Mouse (Mus musculus): ENCODE measurements around the gene Capn11.

Capn11 gene

DNA sequence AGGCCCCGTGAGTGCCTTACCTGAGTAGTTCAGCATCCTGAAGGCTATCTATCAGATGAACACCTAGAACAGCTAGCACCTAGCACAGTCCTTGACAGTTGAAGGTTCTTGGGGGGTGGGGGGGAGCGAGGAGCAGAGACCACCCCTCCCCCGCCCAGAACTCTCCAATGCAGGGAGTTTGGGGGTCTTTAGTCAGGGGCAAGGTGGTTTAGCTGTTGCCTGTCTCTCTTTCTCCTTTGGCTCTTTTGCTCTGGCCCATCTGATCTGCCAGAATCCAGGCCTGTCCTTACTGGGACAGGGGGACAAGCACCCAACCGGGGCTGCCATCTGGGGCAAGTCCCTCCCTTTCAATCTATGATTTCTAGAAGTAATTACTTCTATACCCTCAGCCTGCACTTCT, at the start of gene Capn11:
Gene Capn11, minus strand, starts transcription at position 101 of the 400 bp plus-strand sequence.
- DNase-seq (ENCODE audit: low spot score) = no peak

DNA sequence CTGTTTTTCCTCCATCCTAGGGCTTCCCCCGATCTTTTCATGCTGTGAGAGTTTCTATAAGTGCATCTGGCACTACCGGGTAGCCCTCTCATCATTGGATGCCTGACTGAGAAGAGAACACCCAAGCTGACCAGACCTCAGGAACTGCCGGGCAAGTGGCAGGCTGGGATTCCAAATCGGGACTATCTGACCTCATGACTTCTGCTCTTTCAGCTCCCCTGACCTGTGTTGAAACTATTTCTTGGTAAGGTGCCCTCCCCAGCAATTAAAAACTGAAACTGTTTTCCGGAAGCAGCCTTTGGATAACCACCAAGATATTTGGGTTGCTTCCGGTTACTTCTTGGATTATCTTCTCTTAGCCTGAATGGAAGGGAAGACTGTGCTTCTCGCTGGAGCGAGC, 49.1 kb upstream of the Capn11 start:
- no peak for DNase-seq (ENCODE audit: low spot score)

DNA sequence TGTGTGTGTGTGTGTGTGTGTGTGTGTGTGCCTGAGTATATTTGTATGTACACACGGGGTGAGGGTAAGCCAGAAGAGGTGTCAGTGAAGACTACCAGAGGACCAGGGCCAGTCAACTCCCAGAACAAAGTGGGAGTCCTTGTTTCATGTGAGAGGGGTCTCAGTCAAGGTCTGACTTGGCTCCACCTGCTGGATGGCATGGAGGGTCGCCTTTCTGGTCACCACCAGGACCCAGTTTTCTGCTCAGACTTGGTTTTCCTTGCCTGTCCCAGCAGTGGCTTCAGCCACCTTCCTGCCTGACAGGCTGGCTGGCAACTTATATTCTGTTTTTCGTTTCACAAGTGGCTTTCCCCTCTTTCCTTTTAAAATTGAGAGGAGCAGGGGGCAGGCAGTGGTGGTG, 48.3 kb upstream of the Capn11 start:
- no peak for DNase-seq (ENCODE audit: low spot score)

DNA sequence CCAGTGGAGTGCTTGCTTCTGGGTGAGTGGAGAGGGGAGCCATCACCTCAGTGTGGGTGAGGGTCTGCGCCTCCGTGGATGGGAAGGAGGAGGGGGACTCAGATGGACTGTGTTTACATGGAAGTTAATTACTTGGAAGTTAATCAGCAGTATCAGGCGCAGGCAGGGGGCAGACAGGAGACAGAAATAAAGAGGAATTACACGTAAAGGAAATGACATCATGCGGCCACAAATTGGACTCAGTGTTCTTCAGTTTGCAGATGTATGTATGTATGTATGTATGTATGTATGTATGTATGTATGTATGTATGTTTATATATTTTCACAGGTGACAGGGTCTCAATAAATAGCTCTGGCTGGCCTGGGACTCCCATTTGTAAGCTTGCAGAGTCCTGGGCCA, 47.7 kb upstream of the Capn11 start:
- DNase-seq (ENCODE audit: low spot score) = no peak

DNA sequence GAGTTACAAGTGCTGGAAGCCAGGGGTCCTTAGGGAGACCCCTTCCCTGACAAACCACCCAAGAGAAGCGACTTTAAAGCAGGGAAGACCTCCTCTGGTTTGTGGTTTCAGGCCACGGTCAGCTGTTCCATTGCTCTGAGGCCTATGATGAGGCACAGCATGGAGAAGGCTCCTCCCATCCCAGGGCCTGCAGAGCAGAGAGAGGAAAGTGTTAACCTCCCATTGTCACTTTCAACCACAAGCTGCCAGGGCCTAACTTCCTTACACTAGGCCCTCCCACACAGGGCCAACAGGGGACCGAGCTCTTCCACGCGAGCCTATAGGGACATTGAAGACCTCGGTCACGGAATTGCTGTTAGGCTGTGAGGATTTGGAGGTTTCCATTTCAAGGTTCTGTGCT, 44.1 kb upstream of the Capn11 start:
- DNase-seq (ENCODE audit: low spot score) = no peak

DNA sequence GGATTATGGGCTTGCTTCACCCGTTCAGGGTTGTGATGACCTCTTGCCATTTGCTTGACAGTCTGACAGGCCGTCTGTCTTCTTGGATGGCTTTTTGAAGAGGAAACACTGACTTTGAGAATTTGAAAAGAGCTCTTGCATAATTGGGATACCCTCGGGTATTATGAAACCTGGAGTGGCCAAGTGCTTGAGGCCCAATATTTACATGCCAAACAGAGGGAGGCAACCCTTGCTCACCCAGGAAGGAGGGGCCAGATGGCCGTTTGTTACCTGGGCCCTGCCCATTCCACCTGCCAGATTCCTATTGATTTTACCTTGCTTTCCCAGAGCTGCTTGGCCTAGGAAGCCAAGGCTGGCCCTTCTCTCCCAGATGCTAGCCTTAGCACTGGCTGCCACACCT, 43.1 kb upstream of the Capn11 start:
- DNase-seq (ENCODE audit: low spot score) = no peak

DNA sequence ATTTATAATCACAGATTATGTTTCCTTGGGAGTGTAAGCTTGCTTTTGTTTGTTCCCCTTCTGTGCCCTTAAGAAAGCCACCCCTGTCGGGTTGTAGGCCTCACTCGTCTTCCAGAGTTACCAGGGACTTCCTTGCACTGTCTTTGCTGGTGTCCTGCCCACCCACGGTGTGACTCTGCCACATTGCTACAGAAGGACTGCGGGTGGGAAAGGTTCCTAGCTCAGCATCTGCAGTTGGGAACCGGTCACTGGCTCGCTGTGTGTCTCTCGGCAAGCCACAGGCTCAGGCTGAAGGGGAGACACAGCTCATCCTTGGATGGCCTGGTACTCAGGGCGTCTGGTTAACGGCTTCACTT, 42.1 kb upstream of the Capn11 start:
- no peak for DNase-seq (ENCODE audit: low spot score)

DNA sequence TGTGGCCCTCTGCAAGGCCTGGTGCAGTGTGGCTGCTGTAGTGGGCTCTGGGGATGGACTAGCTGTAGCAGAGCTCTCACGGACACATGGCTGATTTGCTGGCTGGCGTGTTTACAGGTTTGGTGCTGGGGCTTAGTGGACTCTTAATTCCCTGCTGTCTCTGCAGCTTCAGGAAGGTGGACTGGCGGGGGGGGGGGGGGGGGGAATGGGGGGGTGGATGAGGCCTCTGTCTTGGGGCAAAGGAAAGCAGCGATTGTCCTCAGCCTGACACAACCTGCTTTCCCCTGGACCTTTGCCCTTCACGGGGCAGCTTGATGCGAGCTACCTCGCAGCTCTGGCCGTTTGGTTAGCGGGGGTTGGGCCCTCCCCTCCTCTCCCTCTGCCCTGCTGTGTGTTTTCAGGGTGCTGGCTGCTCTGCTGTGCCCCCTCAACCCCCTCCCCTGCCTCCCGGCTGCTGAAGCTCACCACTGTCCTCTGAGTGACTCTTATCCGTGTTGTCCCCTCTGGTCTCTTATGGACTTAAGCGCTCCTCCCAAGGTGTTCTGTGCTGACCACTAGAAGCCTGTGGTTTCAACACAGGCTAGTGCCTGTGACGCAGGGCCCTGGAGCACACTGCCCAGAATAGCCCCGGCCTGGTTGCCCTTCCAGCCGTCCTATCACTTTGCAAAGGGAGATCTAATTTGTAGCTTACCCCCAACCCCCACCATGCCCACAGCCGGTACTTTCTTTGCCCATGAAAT, 41.5 kb upstream of the Capn11 start:
- no peak for DNase-seq (ENCODE audit: low spot score)

DNA sequence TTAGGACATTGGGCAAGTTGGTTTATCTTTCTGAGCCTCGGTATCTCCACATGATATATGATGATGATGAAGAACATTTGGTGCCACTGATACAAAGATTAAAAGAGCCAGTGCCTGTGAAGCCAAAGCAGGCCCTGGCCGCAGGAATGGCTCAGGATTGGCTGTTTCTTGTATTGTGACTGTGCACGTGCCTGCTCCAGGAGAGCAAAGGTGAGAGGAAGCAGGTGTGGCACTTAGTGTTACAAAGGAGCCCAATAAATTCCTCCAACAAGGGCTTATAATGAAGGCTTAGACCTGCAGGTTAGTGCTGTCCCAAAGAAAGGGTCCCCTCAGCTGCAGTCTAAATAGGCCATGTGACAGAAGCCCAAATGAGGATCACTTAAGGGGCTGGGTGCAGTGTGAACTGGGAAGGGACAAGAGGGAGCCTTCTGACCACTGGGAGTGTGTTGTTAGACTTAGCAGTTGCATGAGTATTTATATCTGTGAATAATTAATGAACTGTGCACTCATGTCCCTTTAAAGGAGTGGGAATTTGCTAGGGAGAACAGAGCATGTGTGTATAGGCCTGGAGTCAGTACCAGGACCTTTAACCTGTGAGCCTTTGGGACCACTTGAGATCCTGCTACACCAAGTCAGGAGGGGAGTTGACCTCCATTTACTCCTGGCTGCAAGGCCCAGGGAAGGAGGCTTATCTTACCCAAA, 40.1 kb upstream of the Capn11 start:
- no peak for DNase-seq (ENCODE audit: low spot score)

DNA sequence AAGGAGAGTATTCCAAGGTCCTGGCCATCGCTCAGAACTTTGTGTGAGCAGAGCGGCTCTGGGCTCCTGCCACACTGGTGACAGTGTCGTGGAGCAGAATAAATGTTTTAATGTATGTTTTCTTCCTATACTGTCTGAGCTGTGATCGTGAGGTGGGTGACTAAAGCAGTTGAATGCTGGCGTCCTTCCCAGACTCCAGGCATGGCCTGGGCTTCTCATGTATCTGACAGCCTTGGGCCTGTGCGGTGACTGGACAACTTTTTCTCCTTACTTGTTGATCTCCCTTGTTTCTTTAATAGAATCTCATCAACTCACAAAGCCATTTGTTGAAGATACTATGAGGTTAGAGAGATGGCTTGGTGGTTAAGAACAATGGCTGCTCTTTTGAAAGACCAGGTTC, 39.2 kb upstream of the Capn11 start:
- DNase-seq (ENCODE audit: low spot score) = no peak

DNA sequence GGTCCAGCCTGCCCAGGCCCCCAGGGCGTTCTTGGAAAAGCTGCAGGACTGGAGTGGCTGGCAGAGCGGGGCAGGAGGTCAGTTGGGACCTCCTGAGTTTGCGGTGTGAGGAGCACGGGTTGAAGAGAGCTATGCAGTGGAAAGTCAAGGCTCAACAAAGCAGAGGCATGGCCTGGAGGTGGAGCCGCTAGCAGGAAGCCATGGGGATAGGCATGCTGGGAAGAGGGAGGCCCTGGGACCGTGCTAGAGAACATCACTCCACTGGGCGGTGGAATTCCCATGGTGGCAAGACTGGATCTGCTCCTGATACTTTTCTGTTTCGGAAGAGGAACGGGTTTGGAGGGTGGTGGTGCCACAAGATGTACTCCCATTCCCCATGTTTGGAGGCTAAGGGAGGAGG, 37.9 kb upstream of the Capn11 start:
- no peak for DNase-seq (ENCODE audit: low spot score)

DNA sequence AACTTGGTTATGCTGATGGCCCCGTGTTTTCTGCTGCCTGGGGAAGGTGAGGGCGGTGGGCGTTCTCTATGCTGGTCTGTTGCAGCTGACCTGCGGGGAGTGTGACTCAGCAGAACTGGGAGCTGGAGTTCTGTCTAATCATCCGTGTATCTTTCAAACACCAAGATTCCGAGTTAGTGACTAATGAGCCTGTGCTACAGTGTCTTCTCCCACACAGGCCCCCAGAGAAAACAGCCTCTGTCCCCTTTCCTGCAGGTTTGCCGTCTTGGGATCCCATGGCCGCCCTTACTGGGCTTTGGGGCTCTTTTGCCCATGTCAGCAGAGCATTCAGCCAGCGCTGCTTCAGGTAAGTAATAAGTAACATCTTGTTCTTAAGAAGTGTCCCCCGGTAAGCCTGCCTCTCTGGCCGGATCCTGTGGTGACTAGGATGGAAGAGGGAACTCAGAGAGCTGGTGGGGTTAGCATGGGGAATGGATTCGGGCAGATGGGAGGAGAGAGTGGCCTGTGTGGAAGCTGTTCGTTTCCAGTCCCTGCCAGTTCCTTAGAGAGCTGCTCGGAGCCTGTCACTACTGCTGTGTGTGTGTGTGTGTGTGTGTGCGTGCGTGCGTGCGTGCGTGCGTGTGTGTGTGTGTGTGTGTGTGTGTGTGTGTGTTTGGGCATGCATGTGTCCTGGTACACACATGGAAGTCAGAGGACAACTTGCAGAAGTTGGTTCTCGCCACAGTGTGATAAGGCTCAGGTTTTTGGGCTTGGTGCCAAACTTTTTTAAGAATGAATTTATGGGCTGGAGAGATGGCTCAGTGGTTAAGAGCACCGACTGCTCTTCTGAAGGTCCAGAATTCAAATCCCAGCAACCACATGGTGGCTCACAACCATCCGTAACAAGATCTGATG, 36.3 kb upstream of the Capn11 start:
- DNase-seq (ENCODE audit: low spot score) = no peak

DNA sequence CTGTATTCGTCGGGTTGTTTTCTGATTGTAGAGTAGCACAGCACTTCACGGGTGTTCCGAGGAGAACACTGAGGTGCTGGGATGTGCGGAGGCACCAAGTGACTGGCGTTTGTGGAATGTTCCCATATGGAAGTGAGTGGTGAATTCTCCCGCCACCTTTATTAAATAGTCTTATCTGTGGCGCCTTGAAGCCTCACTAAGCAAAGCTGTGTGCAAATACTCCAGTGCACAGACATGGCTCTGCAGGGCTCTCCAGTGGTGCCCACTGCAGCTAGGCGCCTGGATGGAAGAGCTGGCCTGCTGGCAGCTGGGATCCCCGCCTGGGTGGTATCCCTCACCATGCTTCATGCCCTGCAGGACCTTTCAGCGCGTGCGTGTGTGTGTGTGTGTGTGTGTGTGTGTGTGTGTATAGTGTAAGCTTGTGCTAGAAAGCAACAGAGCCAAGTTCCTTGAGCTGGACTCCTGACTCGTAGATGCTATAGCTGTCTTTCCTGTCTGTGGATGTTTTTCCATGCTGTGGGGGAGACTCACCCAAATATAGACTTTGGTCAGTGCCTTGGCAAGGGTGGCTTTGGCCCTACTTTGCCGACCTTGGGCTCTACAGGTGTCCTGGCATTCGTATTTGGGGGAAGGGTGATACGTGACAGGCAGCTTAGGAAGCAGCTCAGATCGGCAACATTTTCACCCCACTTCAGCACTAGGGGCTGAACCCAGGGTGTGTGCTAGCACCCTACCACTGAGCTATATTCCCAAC, 34.9 kb upstream of the Capn11 start:
- no peak for DNase-seq (ENCODE audit: low spot score)

DNA sequence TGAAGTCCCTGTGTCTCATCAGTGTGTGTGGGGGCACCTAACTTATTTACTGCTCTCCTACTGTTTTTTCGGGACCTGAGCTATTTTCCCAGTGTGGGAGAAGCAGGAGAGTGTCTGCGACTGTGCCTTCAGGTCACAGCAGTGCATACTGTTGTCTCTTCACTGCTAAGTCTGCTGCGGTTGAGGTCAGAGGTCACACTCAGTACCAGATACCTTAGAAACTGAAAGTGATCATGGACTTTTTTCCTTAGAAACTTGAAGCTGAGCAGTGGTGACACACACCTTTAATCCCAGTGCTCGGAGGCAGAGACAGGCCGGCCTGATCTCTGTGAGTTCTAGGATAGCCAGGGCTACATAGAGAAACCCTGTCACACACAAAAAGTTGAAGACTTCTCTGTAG, 33.0 kb upstream of the Capn11 start:
- DNase-seq (ENCODE audit: low spot score) = no peak

DNA sequence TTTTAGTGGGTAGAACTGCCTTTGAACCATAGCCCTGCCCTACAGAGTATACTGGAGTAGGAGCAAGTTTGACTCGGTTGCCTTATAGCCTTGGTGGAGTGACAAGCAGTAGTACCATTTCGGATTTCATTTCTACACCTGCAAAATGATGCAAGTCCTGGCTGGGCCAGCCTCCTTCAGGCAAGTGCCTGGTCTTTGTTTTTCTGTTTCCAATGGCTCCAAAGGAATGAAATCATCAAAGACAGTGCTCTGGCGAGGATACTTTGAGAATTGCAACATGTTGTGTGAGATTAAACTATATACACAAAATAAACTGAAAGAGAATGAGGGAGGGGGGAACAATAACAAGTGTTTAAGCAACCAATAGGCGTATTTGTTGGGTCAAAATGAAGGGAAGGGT, 30.9 kb upstream of the Capn11 start:
- no peak for DNase-seq (ENCODE audit: low spot score)

DNA sequence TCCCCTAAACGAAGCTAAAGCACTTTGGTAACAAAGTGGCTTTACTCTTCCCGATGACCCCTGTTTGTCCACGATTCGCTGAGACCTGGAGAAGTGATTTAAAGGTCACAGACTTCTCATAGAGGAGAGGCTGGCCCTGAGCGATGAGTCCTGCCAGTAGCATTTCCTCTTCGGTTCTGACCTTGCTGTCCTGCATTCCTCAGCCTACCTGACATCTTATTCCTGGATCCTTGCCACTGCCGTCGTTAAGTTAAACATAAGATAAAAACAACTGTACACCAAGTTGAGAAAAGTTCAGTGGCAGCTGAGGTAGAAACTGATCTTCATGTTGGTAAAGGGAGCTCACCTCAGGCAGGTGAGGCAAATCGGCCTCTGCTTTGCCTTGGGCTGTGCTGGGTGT, 30.0 kb upstream of the Capn11 start:
- no peak for DNase-seq (ENCODE audit: low spot score)

DNA sequence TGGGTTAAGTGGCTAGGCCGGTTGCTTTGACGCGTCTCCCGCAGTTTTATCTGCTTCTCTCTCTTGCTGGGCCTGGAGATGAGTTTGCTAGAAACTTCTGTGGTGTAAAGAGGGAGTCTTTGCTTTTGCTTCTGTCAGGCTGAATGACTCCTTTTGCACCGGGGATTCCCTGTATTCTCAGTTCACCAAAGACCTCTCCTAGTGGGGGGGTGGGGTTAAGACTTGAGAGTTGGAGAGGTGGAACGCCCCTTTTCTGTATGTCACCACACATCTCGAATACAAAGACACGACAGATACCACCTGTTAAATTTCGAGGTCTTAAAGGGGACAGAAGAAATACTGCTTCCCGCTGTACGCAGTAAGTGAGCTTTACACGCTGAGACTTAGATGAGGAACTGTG, 27.6 kb upstream of the Capn11 start, which contains the start of gene Tmem63b:
Gene Tmem63b, minus strand, starts transcription at position 190 of the 400 bp plus-strand sequence.
- no peak for DNase-seq (ENCODE audit: low spot score)

DNA sequence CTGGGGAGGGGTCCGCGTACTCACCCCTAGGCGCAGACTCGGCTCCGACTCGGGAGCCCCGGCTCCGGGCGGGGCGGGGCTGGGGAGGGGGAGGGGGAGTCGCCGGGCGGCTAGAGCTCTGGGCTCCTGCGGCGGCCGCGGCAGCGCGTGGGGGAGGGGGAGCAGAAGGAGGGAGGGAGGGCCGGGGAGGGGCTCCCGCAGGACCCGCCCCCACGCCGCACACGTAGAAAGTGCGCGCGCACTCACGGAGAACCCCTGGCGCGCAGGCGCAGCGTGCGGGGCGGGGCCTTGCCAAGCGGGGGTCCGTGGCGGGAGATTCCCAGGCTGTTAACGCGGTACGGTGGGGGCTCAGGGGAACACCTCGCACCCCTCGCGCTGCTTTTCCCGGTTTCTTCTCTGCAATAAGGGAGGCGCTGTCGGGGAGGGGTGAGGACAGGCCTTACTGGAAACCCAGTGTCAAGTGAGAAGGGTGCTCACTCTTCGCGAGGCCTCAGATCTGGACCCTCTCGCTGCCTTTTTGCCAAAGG, 27.0 kb upstream of the Capn11 start, which contains the start of gene Mrpl14:
Gene Mrpl14, plus strand, starts transcription at position 230 of the 527 bp plus-strand sequence.
- DNase-seq (ENCODE audit: low spot score) = peak; percentile 87

DNA sequence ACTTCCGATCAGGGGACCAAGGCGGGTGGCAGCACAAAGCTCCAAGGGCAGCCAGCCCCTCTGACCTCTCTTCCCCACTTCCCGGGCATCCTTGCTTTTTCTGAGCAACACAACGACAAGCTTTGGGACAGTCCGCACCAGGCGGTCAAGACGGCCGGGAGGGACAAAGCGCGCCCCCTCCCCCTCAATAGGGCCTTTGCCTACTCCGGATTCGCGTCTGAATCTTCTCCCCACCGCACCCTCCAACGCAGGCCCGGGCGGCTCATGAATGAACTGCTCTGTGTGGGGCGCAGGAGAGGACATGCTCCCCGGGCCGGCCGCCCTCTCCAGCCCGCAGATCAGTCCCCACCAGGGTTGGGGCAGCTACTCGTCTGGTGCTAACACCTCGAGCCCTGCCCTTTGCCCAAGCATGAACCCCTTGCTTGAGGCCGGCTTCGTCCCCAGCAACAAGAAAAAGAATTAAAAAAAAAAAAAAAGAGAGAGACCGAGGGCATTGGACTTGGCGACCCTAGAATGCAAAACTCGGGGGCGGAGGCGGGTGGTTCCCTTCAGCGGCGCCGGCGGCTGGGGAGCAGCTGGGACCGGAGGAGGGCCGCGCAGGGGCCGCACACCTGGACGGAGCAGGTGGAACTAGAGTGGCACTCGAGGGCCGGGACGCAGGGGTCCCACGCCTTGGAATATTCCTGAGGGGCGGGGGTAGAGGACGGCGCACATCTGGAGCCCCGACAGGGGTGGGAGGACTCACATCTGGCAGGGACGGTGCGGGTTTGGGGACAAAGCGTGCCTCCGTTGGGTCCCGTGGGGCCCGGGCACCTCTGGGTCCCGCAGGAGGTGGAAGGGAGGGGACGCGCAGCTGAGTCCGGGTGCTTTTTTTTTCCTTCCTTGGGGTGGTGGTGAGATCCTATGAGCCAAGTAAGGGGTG, 26.3 kb upstream of the Capn11 start:
- DNase-seq (ENCODE audit: low spot score) = no peak

DNA sequence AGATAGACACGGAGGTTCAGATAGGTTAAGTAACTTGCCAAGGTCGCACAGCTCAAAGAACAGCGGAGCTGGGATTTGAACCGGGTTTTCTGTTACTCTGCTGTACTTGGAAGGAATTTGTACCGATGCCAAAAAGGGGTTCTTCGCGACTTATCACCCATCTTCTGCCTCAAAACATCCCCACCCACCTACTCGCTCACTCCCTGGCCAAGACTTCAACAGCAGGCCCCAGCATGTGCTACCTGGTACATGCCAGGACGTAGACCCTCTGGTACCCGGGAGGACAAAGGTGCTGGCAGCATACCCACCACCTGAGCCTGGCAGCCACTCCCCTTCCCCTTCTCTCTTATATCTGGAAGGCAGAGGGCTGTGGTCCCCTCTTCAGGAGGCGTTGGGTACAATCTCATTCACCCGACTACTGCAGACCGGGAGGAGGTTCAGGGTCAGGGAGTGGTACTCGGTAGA, 25.6 kb upstream of the Capn11 start:
- no peak for DNase-seq (ENCODE audit: low spot score)

DNA sequence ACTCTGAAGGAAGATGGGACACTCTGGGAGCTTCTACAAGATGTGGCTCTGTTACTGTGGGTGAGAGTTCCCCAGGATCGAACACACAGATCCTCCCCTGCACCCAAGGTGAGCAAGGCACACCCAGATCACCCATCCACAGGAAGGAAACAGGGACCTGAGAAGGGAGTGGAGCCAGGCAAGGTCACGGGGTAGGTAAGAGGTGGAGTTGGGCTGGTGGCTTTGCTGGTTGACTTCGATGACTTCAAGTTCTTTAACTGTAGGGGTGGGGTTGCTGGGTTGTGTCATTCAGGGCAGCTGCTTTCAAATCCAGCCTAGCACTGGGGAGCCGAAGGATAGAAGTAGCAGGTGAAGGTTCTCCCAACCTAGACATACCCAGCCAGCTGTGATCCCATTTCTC, 23.7 kb upstream of the Capn11 start:
- DNase-seq (ENCODE audit: low spot score) = no peak
